Mouse (Mus musculus) MEL (cell line): ENCODE data around the gene Gm49396. TPM values are rescaled to one million over a fixed set of nuclear protein-coding genes. Genes with fewer than 3 reads are reported as not detected.

Experiments used
- DNase-seq: peaks from one replicate; pipeline ENCODE4 v3.0.0; 2011; ENCODE audit warnings: low read depth, low spot score
- H3K27ac ChIP-seq: 2 replicates; pipeline ENCODE4 v1.5.1; 2012; ENCODE audit warnings: low read depth, mild to moderate bottlenecking, control low read depth, low read length, moderate library complexity; ENCODE audit not compliant: control insufficient read depth
- H3K27me3 ChIP-seq, 2 experiments: fragments of 150-350 bp in 1 of 2; sonication (generic) in 1 of 2; 2 replicates each; pipeline ENCODE4 v1.6.1; 2012; ENCODE audit warnings: low read length in 2 of 2, mild to moderate bottlenecking in 2 of 2, improper control_type of control experiment in 1 of 2, moderate library complexity in 1 of 2; ENCODE audit not compliant: insufficient read depth in 2 of 2, control insufficient read depth in 1 of 2
- H3K36me3 ChIP-seq, 2 experiments: 2 replicates each; pipeline ENCODE4 v1.6.1; 2012 to 2014; ENCODE audit warnings: low read length in 2 of 2, improper control_type of control experiment in 1 of 2, inconsistent platforms in 1 of 2, mild to moderate bottlenecking in 1 of 2; ENCODE audit not compliant: insufficient read depth in 2 of 2, control insufficient read depth in 1 of 2
- H3K4me1 ChIP-seq, 2 experiments: fragments of 150-350 bp in 1 of 2; sonication (generic) in 1 of 2; 2 replicates each; pipeline ENCODE4 v1.6.1; 2012; ENCODE audit warnings: low read length in 2 of 2, improper control_type of control experiment in 1 of 2, mild to moderate bottlenecking in 1 of 2; ENCODE audit not compliant: insufficient read depth in 2 of 2, control insufficient read depth in 1 of 2
- H3K4me3 ChIP-seq, 2 experiments: fragments of 150-350 bp in 1 of 2; sonication (generic) in 1 of 2; 2 replicates each; pipeline ENCODE4 v1.5.1; 2012; ENCODE audit warnings: low read depth in 2 of 2, low read length in 2 of 2, mild to moderate bottlenecking in 2 of 2, moderate library complexity in 2 of 2, control low read depth in 1 of 2, improper control_type of control experiment in 1 of 2; ENCODE audit not compliant: control insufficient read depth in 1 of 2, insufficient read depth in 1 of 2
- H3K79me2 ChIP-seq: 2 replicates; pipeline ENCODE4 v1.6.1; 2012; ENCODE audit warnings: mild to moderate bottlenecking, low read length, moderate library complexity; ENCODE audit not compliant: control insufficient read depth, poor library complexity, insufficient read depth
- H3K9ac ChIP-seq: 2 replicates; pipeline ENCODE4 v1.6.1; 2012; ENCODE audit warnings: low read depth, mild to moderate bottlenecking, control low read depth, low read length, moderate library complexity; ENCODE audit not compliant: control insufficient read depth, poor library complexity, severe bottlenecking
- H3K9me3 ChIP-seq: fragments of 150-350 bp; sonication (generic); replicated peaks from 2 replicates; pipeline ENCODE4 v1.6.1; 2012; ENCODE audit warnings: mild to moderate bottlenecking, low read length, improper control_type of control experiment, moderate library complexity; ENCODE audit not compliant: insufficient read depth
- CTCF ChIP-seq, 3 experiments: IDR thresholded peaks in 2 of 3; conservative IDR thresholded peaks in 1 of 3; 2 replicates each; pipeline ENCODE4 v1.5.1; 2011 to 2012; ENCODE audit warnings: low read length in 3 of 3, low read depth in 2 of 3, mild to moderate bottlenecking in 2 of 3, improper control_type of control experiment in 1 of 3, inconsistent platforms in 1 of 3, mixed read lengths in 1 of 3, moderate library complexity in 1 of 3; ENCODE audit not compliant: control insufficient read depth in 1 of 3, insufficient read depth in 1 of 3, poor library complexity in 1 of 3, severe bottlenecking in 1 of 3
- EP300 ChIP-seq, 2 experiments: IDR thresholded peaks; 2 replicates each; pipeline ENCODE4 v1.6.1; 2011; ENCODE audit warnings: improper control_type of control experiment in 2 of 2, low read length in 2 of 2, low read depth in 1 of 2, mild to moderate bottlenecking in 1 of 2
- ETS1 ChIP-seq: IDR thresholded peaks from 2 replicates; pipeline ENCODE4 v1.6.1; 2012; ENCODE audit warnings: low read depth, mild to moderate bottlenecking, inconsistent platforms, low read length, improper control_type of control experiment, moderate library complexity
- JUND ChIP-seq: IDR thresholded peaks from 2 replicates; pipeline ENCODE4 v1.6.1; 2011; ENCODE audit warnings: low read depth, mild to moderate bottlenecking, improper control_type of control experiment, low read length
- MAFK ChIP-seq: IDR thresholded peaks from 2 replicates; pipeline ENCODE4 v1.6.1; 2011; ENCODE audit warnings: low read depth, mild to moderate bottlenecking, low read length, improper control_type of control experiment, borderline replicate concordance
- MEF2A ChIP-seq: IDR thresholded peaks from 2 replicates; pipeline ENCODE4 v1.6.1; 2014; ENCODE audit warnings: low read depth, mild to moderate bottlenecking, inconsistent platforms, low read length, improper control_type of control experiment; ENCODE audit not compliant: poor library complexity, insufficient replicate concordance, severe bottlenecking; ENCODE audit errors: extremely low read depth
- MXI1 ChIP-seq: IDR thresholded peaks from 2 replicates; pipeline ENCODE4 v1.6.1; 2011; ENCODE audit warnings: mild to moderate bottlenecking, low read depth, low read length, improper control_type of control experiment
- MYC ChIP-seq: IDR thresholded peaks from 2 replicates; pipeline ENCODE4 v1.6.1; 2011; ENCODE audit warnings: low read depth, mild to moderate bottlenecking, low read length, improper control_type of control experiment, moderate library complexity
- RCOR1 ChIP-seq: IDR thresholded peaks from 2 replicates; pipeline ENCODE4 v1.6.1; 2012; ENCODE audit warnings: low read depth, mild to moderate bottlenecking, inconsistent platforms, low read length, improper control_type of control experiment
- SMC3 ChIP-seq: IDR thresholded peaks from 2 replicates; pipeline ENCODE4 v1.6.1; 2011; ENCODE audit warnings: low read depth, low read length, improper control_type of control experiment
- TCF12 ChIP-seq: IDR thresholded peaks from 2 replicates; pipeline ENCODE4 v1.6.1; 2014; ENCODE audit warnings: low read depth, mild to moderate bottlenecking, inconsistent platforms, low read length, improper control_type of control experiment, moderate library complexity
- UBTF ChIP-seq: IDR thresholded peaks from 2 replicates; pipeline ENCODE4 v1.6.1; 2012; ENCODE audit warnings: low read depth, mild to moderate bottlenecking, inconsistent platforms, low read length, improper control_type of control experiment, moderate library complexity, borderline replicate concordance; ENCODE audit not compliant: insufficient read depth
- ZNF384 ChIP-seq: IDR thresholded peaks from 2 replicates; pipeline ENCODE4 v1.6.1; 2012; ENCODE audit warnings: low read depth, mild to moderate bottlenecking, inconsistent platforms, low read length, improper control_type of control experiment
- polyA plus RNA-seq, 2 experiments: library from polyadenylated mRNA; stranded (reverse) in 1 of 2; unstranded in 1 of 2; fragments of >175 nt in 1 of 2; fragments of >200 nt in 1 of 2; gene quantifications; 2 replicates each; pipeline versions ENCODE4 v1.2.1 to v1.2.4; 2012; ENCODE audit warnings: low replicate concordance in 2 of 2, low read depth in 1 of 2; ENCODE audit not compliant: insufficient read length in 2 of 2, insufficient read depth in 1 of 2, missing spikeins in 1 of 2
- total RNA-seq: library from RNA; depleted of rRNA; stranded (reverse); fragments of 300-350 nt; gene quantifications from 2 replicates; pipeline ENCODE4 v1.2.3, GENCODE M21; 2012

Gene Gm49396
- total and polyA plus RNA-seq, 3 experiments: 1.9 to 4.2 TPM; not detected in 1

GRCm38 (mm10) chr7:30593579-30594509 lies 30.7 kb downstream of the Gm49396 start (continued):
- TF ChIP-seq UBTF: no peak
- peak; percentile 33 to 70; a peak in 3 of 4 replicates for TF ChIP-seq EP300 (IDR thresholded peaks at IDR 0.05; ENCODE audit: low read depth in 1 of 2, low read length in 2 of 2)
- TF ChIP-seq RCOR1: 0 out of 2 replicates have a peak, but pooled peaks have one; percentile 6
- TF ChIP-seq SMC3: no peak
- peak; percentile 60; the same call in 1 of the 2 replicates for TF ChIP-seq MYC
- TF ChIP-seq, all 39 proteins: peak for 11

- Histone ChIP-seq H3K36me3 (peaks cover 0 to 13% of the 10 kb centered on the region in 2 experiments; a peak in 2 of 4 replicates), H3K9me3 (no peaks in the 10 kb centered on the region), H3K9ac (peak overlapping the region; percentile 56), H3K4me3 (peak overlapping the region in 1 of 2 experiments; percentile 54; a peak in 2 of 4 replicates), H3K4me1 (peaks cover 10 to 40% of the 10 kb centered on the region in 2 experiments; a peak in 3 of 4 replicates), H3K79me2 (peaks cover 5% of the 10 kb centered on the region; the same call in 1 of the 2 replicates), H3K27ac (peak overlapping the region; percentile 84), H3K27me3 (no peaks in the 10 kb centered on the region)
- peak; percentile 72 for DNase-seq
- 0 out of 2 replicates have a peak, but pooled peaks have one; percentile 5 for TF ChIP-seq JUND
- TF ChIP-seq MAFK: no peak
- 0 out of 2 replicates have a peak, but pooled peaks have one; percentile 12 for TF ChIP-seq TCF12
- TF ChIP-seq MXI1: 0 out of 2 replicates have a peak, but pooled peaks have one; percentile 2
- 0 out of 2 replicates have a peak, but pooled peaks have one; percentile 7 for TF ChIP-seq RCOR1
- TF ChIP-seq ZNF384: no peak
- TF ChIP-seq CTCF (IDR thresholded peaks at IDR 0.05 in 2 of 3, conservative IDR thresholded peaks at IDR 0.05 in 1 of 3; ENCODE audit: control insufficient read depth in 1 of 3, insufficient read depth in 1 of 3, low read depth in 2 of 3, low read length in 3 of 3, poor library complexity in 1 of 3, severe bottlenecking in 1 of 3): no peak
- TF ChIP-seq MYC: no peak
- no peak for TF ChIP-seq MEF2A
- TF ChIP-seq ETS1: 0 out of 2 replicates have a peak, but pooled peaks have one; percentile 5
- peak in 1 of 2 experiments; percentile 1; a peak in 1 of 4 replicates for TF ChIP-seq EP300 (IDR thresholded peaks at IDR 0.05; ENCODE audit: low read depth in 1 of 2, low read length in 2 of 2)
These were observed 31.4 kb downstream of the Gm49396 start for GRCm38 (mm10) chr7:30594510-30595024.
